Mouse (Mus musculus) cerebellum, adult 2 months (tissue): ENCODE results near the gene Rhobtb1.

ENCODE experiments used
- CTCF ChIP-seq: fragments of 200-500 bp; IDR thresholded peaks from 2 replicates; pipeline ENCODE4 v1.5.1; 2011; ENCODE audit warnings: low read depth, mild to moderate bottlenecking, control low read depth, low read length, moderate library complexity, borderline replicate concordance; ENCODE audit not compliant: insufficient read depth
- POLR2A ChIP-seq: fragments of 200-500 bp; IDR thresholded peaks from 2 replicates; pipeline ENCODE4 v1.6.1; 2011; ENCODE audit warnings: low read length, control low read depth, borderline replicate concordance; ENCODE audit not compliant: insufficient read depth

DNA sequence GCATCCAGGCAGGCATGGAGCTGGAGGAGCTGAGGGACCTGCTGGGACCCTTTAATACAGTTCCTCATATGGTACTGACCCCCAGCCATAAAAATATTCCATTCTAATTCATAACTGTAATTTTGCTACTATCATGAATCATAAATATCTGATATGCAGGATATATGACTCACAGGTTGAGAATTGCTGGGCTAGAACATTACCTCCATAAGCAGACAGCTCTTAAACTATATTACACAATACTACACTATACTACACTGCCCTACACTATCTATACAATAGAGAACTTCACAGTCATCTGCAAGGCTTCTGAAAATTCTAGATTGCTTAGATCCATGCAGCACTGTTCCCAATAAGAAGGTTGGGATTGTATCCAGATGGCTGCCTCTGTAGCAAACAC lies 16.9 kb upstream of the Rhobtb1 start:
- TF ChIP-seq CTCF (no peak), POLR2A (no peak)
